Mouse (Mus musculus): ENCODE results near the gene Fam129a.
A peak's percentile ranks its signal among the peaks of the same experiment; 100 is the strongest.
"Not testable (repeated sequence)": the region's sequence is repeated elsewhere in the genome, so short reads cannot be mapped to it uniquely, and the experiment has no call there.

The Fam129a gene

DNA sequence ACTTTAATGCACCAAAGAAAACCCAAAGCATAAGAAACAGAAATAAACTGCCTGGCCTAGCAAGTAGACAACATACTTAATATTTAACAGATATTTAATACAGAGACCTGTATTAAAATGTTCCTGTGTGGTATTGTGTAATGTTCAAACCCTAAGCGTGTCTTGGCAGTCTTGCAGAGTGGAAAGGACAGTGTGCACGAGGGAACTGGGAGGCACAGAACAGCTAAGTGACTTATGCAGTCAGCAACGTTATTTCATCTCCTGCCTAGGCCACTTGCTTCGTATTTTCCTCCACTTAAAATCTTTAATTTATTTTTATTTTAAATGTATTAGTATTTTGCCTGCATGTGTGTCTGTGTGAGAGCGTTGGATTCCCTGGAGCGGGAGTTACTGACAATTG, 119.1 kb downstream of the Fam129a start:
- DNase-seq (ENCODE audit: extremely low spot score, low read depth, low spot score), result no peak

DNA sequence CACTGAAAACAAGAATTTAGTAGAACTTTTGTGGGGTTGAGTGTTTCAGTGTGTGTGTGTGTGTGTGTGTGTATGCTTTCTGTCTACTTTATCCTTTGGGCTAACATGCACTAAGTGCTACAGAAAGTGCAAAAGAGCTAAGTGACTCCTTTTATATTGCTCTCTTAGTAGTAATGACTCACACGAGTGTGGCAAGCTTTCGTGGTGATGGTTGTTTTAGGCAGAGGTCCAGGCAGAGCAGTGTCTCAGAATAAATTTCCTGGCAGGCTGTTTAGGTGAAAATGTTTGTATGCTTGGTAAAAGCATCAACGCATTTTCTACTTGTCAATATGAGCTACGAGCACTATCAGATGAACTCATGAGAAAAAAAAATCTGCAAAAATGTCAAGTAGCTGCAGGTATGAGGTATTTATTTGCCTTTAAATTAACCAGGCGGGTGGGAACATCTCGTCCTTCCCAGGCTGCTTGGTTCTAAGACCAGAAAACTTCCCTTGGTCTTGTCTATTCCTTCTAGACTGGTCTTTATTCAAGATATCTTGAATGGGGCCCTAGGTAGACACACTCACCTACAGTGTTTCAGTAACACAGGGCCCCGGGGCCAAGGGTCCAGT, 119.7 kb downstream of the Fam129a start:
- DNase-seq (ENCODE audit: extremely low spot score, low read depth, low spot score), result no peak

- DNase-seq (ENCODE audit: extremely low spot score, low read depth, low spot score), result not testable (repeated sequence)
These were observed 121.9 kb downstream of the Fam129a start for GRCm38 (mm10) chr1:151692867-151693266.

- DNase-seq (ENCODE audit: extremely low spot score, low read depth, low spot score), result no peak
These were observed 125.8 kb downstream of the Fam129a start for GRCm38 (mm10) chr1:151696751-151697150.

- no peak for DNase-seq (ENCODE audit: extremely low spot score, low read depth, low spot score)
These were observed 127.1 kb downstream of the Fam129a start for GRCm38 (mm10) chr1:151697901-151698641.

- DNase-seq (ENCODE audit: extremely low spot score, low read depth, low spot score), result no peak
These were observed 128.4 kb downstream of the Fam129a start for GRCm38 (mm10) chr1:151699363-151699762.

DNA sequence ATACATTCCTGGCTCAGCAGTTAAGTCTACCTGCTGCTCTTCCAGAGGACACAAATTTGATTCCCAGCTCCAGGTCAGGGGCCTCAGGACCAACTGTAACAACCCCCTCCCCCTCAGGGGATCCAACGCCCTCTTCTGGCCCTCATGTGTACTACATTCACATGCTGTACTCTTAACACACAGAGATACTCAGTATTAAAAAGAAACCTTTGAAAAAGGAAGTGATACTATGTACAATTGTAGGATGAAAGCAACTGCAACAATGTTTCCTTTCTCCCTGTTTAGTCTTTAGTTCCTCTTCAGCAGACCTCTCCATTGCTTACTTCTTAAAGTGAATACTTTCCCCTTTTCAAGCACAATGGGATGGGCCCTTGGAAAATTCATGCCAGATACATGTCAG, 131.8 kb downstream of the Fam129a start:
- no peak for DNase-seq (ENCODE audit: extremely low spot score, low read depth, low spot score)

DNA sequence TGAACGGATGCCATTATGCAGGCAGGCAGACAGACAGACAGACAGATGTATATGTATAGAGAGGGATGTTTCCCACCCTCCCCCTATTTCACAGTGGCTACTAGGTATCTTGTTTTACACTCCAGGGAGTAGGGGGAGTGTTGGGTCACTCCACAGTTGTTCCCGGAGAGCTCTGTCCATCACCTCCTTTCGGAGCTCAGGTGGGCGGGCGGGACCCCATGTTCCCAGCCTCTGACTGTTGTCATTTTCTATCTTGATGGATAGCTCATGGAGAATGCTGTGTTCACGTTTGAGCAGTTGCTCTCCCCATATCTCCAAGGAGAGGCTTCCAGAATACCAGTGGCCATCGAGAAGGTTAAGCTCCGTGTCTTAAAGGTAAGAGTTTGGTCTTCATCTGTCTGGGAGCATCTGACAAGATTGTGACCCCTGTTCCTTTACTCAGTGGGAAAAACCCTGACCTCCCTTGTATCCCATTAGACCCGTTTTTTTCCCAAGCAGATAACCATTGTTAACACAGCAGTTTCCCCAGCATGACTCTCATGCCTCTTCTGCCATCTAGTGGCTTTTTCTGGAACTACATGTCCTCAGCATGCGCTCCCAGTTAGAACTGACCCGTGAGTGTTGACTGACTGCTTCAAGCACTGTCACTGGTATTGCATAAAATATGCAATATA, 134.9 kb downstream of the Fam129a start:
- peak; percentile 96 for DNase-seq (ENCODE audit: extremely low spot score, low read depth, low spot score)

- no peak for DNase-seq (ENCODE audit: extremely low spot score, low read depth, low spot score)
These were observed 135.4 kb downstream of the Fam129a start for GRCm38 (mm10) chr1:151706397-151706752.

- DNase-seq (ENCODE audit: extremely low spot score, low read depth, low spot score), result no peak
These were observed 138.2 kb downstream of the Fam129a start for GRCm38 (mm10) chr1:151708966-151709733.

- no peak for DNase-seq (ENCODE audit: extremely low spot score, low read depth, low spot score)
These were observed 138.7 kb downstream of the Fam129a start for GRCm38 (mm10) chr1:151709734-151710022.

GRCm38 (mm10) chr1:151710424-151711055, 139.6 kb downstream of the Fam129a start:
- DNase-seq (ENCODE audit: extremely low spot score, low read depth, low spot score), result no peak

- DNase-seq (ENCODE audit: extremely low spot score, low read depth, low spot score), result no peak
These were observed 140.1 kb downstream of the Fam129a start for GRCm38 (mm10) chr1:151711062-151711461.

- DNase-seq (ENCODE audit: extremely low spot score, low read depth, low spot score), result no peak
These were observed 141.7 kb downstream of the Fam129a start for GRCm38 (mm10) chr1:151712664-151713063.

DNA sequence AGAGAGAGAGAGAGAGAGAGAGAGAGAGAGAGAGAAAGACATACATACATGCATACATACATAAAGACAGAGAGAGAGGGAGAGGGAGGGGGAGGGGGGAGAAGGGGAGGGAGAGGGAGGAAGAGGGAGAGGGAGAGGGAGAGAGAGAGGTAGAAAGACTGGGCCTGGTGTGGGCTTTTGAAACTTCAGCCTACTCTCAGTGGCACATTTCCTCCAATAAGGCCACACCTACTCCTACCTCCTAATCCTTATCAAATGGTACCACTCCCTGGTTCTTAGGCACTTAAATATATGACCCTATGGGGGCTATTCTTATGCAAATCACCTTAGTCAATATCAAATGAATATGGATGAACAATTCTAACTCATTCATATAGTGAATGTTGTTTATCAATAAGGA, 142.6 kb downstream of the Fam129a start:
- no peak for DNase-seq (ENCODE audit: extremely low spot score, low read depth, low spot score)

DNA sequence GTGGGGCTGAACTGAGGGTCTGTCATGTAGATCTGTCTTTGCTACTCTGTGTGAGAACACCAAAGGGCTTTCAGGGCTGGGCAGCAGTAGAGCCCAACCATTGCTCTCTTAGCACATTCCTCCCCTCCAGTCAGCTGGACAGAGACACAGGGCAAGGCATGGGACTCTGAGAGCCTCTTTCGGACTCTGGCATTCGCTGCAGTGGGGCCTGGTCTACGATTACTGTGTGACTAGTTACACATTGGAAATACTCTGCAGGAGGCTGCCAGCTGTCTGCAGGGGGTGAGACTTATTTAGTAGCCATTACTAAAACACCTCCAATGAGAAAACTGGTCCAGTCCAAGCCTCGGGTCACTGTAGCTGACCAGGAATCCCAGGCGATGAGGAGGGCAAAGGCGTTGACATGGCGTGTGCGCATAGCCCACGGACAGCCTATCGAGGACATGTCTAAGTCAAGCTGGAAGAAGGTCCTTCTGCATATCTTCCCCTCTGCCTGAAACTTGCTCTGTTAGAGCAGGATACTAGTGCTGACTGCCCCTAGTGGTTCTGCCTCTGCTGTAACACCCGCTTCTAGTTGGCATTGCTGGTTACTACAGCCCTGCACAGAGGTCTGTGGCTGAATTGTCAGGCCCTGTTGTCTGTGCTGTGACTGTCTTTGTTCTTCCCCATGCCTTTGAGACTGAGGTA, 145.2 kb downstream of the Fam129a start:
- DNase-seq (ENCODE audit: extremely low spot score, low read depth, low spot score), result no peak

- DNase-seq (ENCODE audit: extremely low spot score, low read depth, low spot score), result no peak
These were observed 146.6 kb downstream of the Fam129a start for GRCm38 (mm10) chr1:151717624-151718023.

DNA sequence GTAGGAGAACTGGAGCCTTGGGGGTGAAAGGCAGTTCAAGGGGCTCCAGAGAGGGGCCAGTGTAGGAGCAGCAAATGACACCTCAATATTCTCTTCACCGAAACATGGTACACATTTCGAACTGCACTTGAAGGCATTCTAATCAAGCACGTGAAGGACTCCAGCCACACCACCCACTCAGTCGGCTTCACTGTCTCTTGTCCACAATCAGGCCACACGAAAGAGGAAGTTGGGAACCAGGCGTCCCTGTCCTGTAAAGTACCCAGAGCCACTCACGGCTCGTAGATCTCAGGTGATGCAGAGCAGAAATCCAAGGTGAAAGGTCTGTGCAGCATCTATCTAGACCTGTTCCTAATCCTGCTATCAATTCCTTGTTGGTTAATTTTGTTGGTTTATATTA, 147.6 kb downstream of the Fam129a start:
- no peak for DNase-seq (ENCODE audit: extremely low spot score, low read depth, low spot score)

DNA sequence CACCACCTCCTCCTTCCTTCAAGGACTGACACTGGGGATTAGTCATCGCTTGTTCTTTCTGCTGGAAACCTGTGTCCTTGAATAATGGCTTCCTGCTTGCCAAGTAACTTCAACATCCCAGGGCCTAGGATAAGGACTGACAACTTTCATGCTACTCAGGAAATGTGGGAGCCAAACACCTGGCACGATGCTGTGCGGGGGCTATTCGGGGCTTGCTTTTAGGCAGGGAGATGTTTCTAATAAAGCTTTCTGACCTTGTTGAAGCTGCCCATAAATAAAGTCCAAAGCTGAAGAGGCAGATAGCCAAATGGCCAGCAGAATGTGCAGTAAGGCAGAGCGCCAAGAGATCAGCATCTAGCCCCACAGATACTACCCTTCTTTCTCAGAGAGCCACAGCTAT, 148.9 kb downstream of the Fam129a start:
- no peak for DNase-seq (ENCODE audit: extremely low spot score, low read depth, low spot score)

GRCm38 (mm10) chr1:151720566-151720965, 149.6 kb downstream of the Fam129a start:
- no peak for DNase-seq (ENCODE audit: extremely low spot score, low read depth, low spot score)

Data from hindlimb bud, embryonic 11.5 days (tissue).